Mouse (Mus musculus): Measurements from ENCODE around the gene Unc5c.

DNA sequence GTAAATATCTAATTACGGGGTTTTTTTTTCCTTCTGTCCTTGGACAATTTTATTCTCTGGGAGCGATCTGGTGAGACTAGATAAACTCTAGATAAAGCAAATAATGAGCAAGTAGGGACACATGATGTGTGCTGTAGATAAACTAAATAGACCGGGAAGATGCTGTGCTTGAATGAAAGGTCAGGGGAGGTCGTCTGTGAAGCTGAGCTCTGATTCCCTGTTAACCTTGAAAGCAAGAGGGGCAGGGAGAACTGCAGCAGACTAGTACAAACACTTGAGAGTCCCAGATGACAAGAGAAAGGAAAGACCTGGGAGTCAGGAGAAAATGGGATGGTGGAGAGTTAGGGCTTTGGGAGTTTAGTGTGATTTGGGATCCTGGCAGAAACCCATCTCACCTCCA, 251.4 kb downstream of the Unc5c start:
- no peak for TF ChIP-seq CTCF (IDR thresholded peaks at IDR 0.05; ENCODE audit: control insufficient read depth, insufficient read depth, insufficient replicate concordance, low read depth, low read length)
- no peak for TF ChIP-seq POLR2A (IDR thresholded peaks at IDR 0.05; ENCODE audit: control insufficient read depth, low read depth, low read length)

Data from testis, adult 2 months (tissue).